Mouse (Mus musculus) heart, embryonic 14.5 days (tissue): ENCODE data around the gene Wdfy4. TPM values are rescaled to one million over a fixed set of nuclear protein-coding genes. Genes with fewer than 3 reads are reported as not detected.

ENCODE experiments used
- ATAC-seq: fragments of 200-750 bp; cut with Nextera tagmentation; 2 replicates; pipeline ENCODE4 v1.8.0; 2017; ENCODE audit warnings: low read depth, moderate TSS enrichment; ENCODE audit not compliant: insufficient number of reproducible peaks, insufficient read depth, low FRiP score
- H3K27ac ChIP-seq, 2 experiments: fragments of 200-500 bp in 1 of 2; fragments of 300-500 bp in 1 of 2; sonication (generic) in 1 of 2; replicated peaks in 1 of 2; 2 replicates each; pipeline ENCODE4 v1.5.1; 2012 to 2014; ENCODE audit warnings: low read depth in 2 of 2, low read length in 2 of 2, control low read depth in 1 of 2, mild to moderate bottlenecking in 1 of 2, mixed read lengths in 1 of 2; ENCODE audit not compliant: control insufficient read depth in 1 of 2, insufficient read depth in 1 of 2
- H3K27me3 ChIP-seq: fragments of 300-500 bp; sonication (generic); 2 replicates; pipeline ENCODE4 v1.6.1; 2014; ENCODE audit warnings: mild to moderate bottlenecking, low read length, control low read depth; ENCODE audit not compliant: control insufficient read depth, insufficient read depth
- H3K36me3 ChIP-seq: fragments of 300-500 bp; sonication (generic); 2 replicates; pipeline ENCODE4 v1.6.1; 2014; ENCODE audit warnings: mild to moderate bottlenecking, control low read depth, low read length, mixed read lengths; ENCODE audit not compliant: control insufficient read depth, insufficient read depth
- H3K4me1 ChIP-seq, 2 experiments: fragments of 200-500 bp in 1 of 2; fragments of 300-500 bp in 1 of 2; sonication (generic) in 1 of 2; 2 replicates each; pipeline ENCODE4 v1.6.1; 2012 to 2014; ENCODE audit warnings: low read length in 2 of 2, control low read depth in 1 of 2, mixed read lengths in 1 of 2; ENCODE audit not compliant: control insufficient read depth in 2 of 2, insufficient read depth in 2 of 2
- H3K4me2 ChIP-seq: fragments of 300-500 bp; sonication (generic); 2 replicates; pipeline ENCODE4 v1.6.1; 2014; ENCODE audit warnings: mild to moderate bottlenecking, low read length
- H3K4me3 ChIP-seq, 2 experiments: fragments of 200-500 bp in 1 of 2; fragments of 300-500 bp in 1 of 2; sonication (generic) in 1 of 2; 2 replicates each; pipeline ENCODE4 v1.5.1; 2012 to 2014; ENCODE audit warnings: low read length in 2 of 2, mild to moderate bottlenecking in 2 of 2, control low read depth in 1 of 2, low read depth in 1 of 2, moderate library complexity in 1 of 2; ENCODE audit not compliant: control insufficient read depth in 1 of 2, insufficient read depth in 1 of 2
- H3K9ac ChIP-seq: fragments of 300-500 bp; sonication (generic); 2 replicates; pipeline ENCODE4 v1.6.1; 2014; ENCODE audit warnings: mild to moderate bottlenecking, low read length
- H3K9me3 ChIP-seq: fragments of 300-500 bp; sonication (generic); 2 replicates; pipeline ENCODE4 v1.6.1; 2016; ENCODE audit warnings: low read length, control low read depth; ENCODE audit not compliant: control insufficient read depth
- WGBS: fragments of 180-500 bp; shearing (Covaris S2); extraction: QIAGEN DNeasy Blood & Tissue Kit; methylation state at CpG from one replicate; pipeline ENCODE4 v1.1.7; 2014; 5-methylcytosine and 5-hydroxymethylcytosine counted together
- polyA plus RNA-seq: library from polyadenylated mRNA; unstranded; fragments of >200 nt; fragmentation: Nextera tagmentation; extraction: Ambion mirVana; gene quantifications from 2 replicates; pipeline ENCODE4 v1.2.1, GENCODE M21; 2014

Wdfy4 gene
- polyA plus RNA-seq, 1 experiment from 2014 or later, result 0.31 TPM

DNA sequence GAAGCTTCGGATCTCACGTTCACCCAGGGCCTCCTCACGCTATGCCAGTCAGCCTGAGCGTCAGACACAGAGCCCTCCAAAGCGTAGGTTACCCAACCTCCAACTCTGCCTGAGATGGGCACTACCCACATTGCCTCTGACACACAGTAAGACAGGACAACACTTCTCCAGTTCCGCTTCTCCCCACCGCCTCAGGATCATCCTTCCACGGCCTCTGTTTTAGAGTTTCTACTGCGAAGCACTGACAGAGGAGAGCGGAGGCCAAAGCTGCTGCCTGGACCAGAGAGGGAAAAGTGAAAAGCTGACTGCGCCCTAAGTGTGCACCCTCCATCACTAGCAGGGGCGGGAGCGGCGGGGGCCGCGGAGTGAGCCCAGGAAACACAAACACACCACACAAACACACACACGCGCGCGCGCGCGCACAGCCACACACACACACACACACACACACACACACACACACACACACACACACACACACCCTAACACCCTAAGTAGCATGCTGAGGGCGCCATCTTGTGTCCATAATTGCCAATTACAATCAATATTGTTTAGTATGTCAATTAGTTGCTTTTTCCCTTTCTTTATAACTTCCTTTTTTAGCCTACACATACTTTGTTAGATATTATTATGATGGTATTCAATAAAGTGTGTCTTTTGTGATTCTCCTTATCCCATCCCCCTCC, 20.1 kb upstream of the Wdfy4 start:
- Histone ChIP-seq H3K4me1 (no peaks in the 10 kb centered on the region), H3K4me3 (no peak overlapping the region), H3K9ac (no peak overlapping the region), H3K27ac (no peak overlapping the region), H3K4me2 (peak overlapping the region; percentile 44), H3K36me3 (no peaks in the 10 kb centered on the region), H3K9me3 (no peaks in the 10 kb centered on the region), H3K27me3 (no peaks in the 10 kb centered on the region)
- no peak for ATAC-seq
- 34% methylated on average over 24 of the region's 24 CpGs for WGBS

GRCm38 (mm10) chr14:33203777-33204176, 18.5 kb upstream of the Wdfy4 start:
- no peak for ATAC-seq
- no peak overlapping the region for H3K4me3 ChIP-seq
- 79% methylated on average over 14 of the region's 14 CpGs for WGBS
- no peaks in the 10 kb centered on the region for H3K36me3 ChIP-seq
- no peaks in the 10 kb centered on the region for H3K4me1 ChIP-seq
- H3K27me3 ChIP-seq, result no peaks in the 10 kb centered on the region
- no peak overlapping the region for H3K9ac ChIP-seq
- H3K27ac ChIP-seq, result no peak overlapping the region
- no peaks in the 10 kb centered on the region for H3K9me3 ChIP-seq
- no peak overlapping the region for H3K4me2 ChIP-seq

DNA sequence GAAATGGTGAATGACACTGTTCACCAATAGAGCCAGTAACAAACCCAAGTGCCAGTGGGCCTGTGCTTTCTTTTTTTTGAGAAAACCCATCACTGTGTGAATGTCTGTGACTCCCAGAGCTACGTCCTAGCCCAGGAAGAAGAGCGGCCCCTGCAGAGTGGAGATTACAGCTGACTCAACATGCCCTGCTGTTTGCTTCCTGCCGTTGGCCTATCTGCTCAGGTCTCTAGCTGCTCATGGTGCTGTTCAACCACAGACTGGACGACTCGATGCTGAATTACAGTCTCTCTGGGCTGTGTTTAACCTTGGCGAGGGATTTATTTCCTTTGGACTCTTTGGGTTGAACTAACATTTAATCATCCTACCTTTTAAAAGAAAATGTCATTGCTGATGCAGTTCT, 17.6 kb upstream of the Wdfy4 start:
- Histone ChIP-seq H3K4me1 (no peaks in the 10 kb centered on the region), H3K4me3 (no peak overlapping the region), H3K9ac (no peak overlapping the region), H3K4me2 (no peak overlapping the region), H3K27ac (no peak overlapping the region), H3K36me3 (no peaks in the 10 kb centered on the region), H3K9me3 (no peaks in the 10 kb centered on the region), H3K27me3 (no peaks in the 10 kb centered on the region)
- WGBS, result 64% methylated on average over 6 of the region's 6 CpGs
- no peak for ATAC-seq

DNA sequence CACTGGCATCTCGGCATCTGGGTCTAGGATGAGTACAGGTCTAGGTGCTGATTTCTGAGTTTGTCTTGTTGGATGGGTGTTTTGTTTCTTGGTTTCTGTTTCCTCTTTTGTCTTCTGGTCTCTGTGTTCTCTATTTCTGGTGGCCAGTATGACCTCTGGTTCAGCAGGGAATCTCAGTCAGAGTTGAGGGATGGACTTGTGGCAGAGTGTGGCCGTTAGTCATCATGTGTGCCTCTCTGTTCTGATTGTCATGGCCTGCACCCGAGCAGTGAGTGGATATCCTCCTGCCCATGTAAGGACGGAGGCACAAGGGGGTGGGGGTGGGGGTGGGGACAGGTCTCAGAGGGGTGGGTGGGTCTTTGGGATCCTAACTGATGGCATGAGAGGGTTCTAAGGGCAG, 16.9 kb upstream of the Wdfy4 start:
- no peak overlapping the region for H3K9ac ChIP-seq
- no peaks in the 10 kb centered on the region for H3K27me3 ChIP-seq
- ATAC-seq, result no peak
- no peak overlapping the region for H3K27ac ChIP-seq
- 71% methylated on average over 4 of the region's 4 CpGs for WGBS
- H3K4me1 ChIP-seq, result no peaks in the 10 kb centered on the region
- H3K4me2 ChIP-seq, result no peak overlapping the region
- no peaks in the 10 kb centered on the region for H3K9me3 ChIP-seq
- no peak overlapping the region for H3K4me3 ChIP-seq
- no peaks in the 10 kb centered on the region for H3K36me3 ChIP-seq

DNA sequence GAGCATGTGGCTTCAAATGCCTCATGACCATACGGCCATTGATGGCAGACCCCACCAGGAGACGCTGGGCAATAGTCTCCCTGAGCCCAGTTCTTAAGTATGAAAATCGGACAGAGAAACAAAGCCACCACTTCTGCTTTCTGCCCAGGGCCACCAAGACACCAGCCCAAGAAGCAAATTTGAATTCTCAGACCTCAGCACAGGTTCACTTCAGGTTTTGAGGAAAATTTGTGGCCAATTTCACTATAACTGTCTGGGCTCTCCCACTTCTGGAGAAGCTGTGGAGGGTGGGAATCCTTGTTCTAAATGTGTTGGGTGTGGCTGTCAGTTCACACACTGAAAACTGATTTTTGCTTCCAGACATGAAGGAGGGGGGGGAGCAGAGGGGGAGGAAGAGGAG, 8.9 kb upstream of the Wdfy4 start:
- no peaks in the 10 kb centered on the region for H3K4me1 ChIP-seq
- no peak for ATAC-seq

DNA sequence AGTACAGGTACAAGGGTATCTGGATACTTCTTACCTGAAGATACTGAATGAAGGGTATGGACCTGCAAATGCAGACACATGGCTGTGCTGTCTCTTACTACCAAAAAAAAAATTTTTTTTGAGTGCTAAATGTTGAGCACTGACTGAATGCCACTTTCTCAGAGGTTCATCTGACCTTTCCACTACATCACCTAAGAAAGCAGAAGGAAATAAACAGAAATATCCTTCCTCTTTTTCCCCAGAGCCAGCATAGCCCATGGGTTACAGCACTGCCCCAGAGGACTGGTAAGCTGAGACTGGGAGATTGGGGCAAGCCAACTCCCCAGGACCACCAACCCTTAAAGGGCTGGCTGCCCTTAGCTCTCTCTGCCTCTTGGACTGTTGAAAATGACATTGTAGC, 8.5 kb upstream of the Wdfy4 start:
- no peaks in the 10 kb centered on the region for H3K4me1 ChIP-seq
- H3K36me3 ChIP-seq, result no peaks in the 10 kb centered on the region
- H3K27ac ChIP-seq, result no peak overlapping the region
- no peak overlapping the region for H3K4me2 ChIP-seq
- ATAC-seq, result no peak
- no peak overlapping the region for H3K9ac ChIP-seq
- H3K9me3 ChIP-seq, result peaks cover 4% of the 10 kb centered on the region; the same call in 1 of the 2 replicates
- H3K4me3 ChIP-seq, result no peak overlapping the region
- no peaks in the 10 kb centered on the region for H3K27me3 ChIP-seq

More for the DNA sequence above, 8.9 kb upstream of the Wdfy4 start:
- WGBS, result 83% methylated on average over 3 of the region's 3 CpGs
- H3K9ac ChIP-seq, result no peak overlapping the region
- no peak overlapping the region for H3K27ac ChIP-seq
- H3K9me3 ChIP-seq, result peaks cover 4% of the 10 kb centered on the region; the same call in 1 of the 2 replicates
- H3K4me2 ChIP-seq, result no peak overlapping the region
- H3K4me3 ChIP-seq, result no peak overlapping the region
- H3K36me3 ChIP-seq, result no peaks in the 10 kb centered on the region
- H3K27me3 ChIP-seq, result no peaks in the 10 kb centered on the region

DNA sequence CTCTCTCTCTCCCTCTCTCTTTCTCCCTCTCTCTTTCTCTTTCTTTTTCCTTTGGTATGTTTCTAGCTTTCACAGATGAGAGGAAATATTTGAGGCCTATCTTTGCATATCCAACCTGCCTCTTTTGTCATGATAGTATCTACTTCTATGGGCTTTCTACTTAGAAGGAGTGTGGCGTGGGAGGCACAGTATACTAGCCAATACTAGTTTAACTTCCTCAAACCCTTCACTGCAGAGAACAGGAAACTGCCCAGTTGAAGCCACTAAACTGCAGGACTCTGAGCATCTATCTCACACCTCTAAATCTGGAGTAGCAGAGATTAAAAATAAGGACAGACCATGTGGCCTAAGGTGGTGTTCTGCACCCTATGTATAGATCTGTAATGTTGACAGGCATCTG, 5.3 kb upstream of the Wdfy4 start:
- H3K4me3 ChIP-seq, result no peak overlapping the region
- H3K9me3 ChIP-seq, result peaks cover 4% of the 10 kb centered on the region; the same call in 1 of the 2 replicates
- no peak overlapping the region for H3K4me2 ChIP-seq
- H3K27me3 ChIP-seq, result no peaks in the 10 kb centered on the region
- H3K4me1 ChIP-seq, result no peaks in the 10 kb centered on the region
- ATAC-seq, result no peak
- no peak overlapping the region for H3K9ac ChIP-seq
- H3K27ac ChIP-seq, result no peak overlapping the region
- H3K36me3 ChIP-seq, result no peaks in the 10 kb centered on the region
- 59% methylated on average over 1 of the region's 1 CpGs for WGBS

- 91% methylated on average over 21 of the region's 21 CpGs for WGBS
These were observed 4.6 kb upstream of the Wdfy4 start for GRCm38 (mm10) chr14:33189849-33190423.

More at GRCm38 (mm10) chr14:33189849-33190423, 4.6 kb upstream of the Wdfy4 start:
- Histone ChIP-seq H3K4me2 (no peak overlapping the region), H3K9me3 (peaks cover 4% of the 10 kb centered on the region; the same call in 1 of the 2 replicates), H3K4me1 (no peaks in the 10 kb centered on the region), H3K27ac (no peak overlapping the region), H3K4me3 (no peak overlapping the region), H3K36me3 (no peaks in the 10 kb centered on the region), H3K27me3 (no peaks in the 10 kb centered on the region), H3K9ac (no peak overlapping the region)
- ATAC-seq, result no peak
